Mouse (Mus musculus) bone marrow, adult 2 months (tissue): ENCODE measurements around the gene Hephl1.

Source experiments
- CTCF ChIP-seq: fragments of 200-500 bp; IDR thresholded peaks from 2 replicates; pipeline ENCODE4 v1.5.1; 2011; ENCODE audit warnings: low read length, control low read depth; ENCODE audit not compliant: control insufficient read depth, insufficient read depth
- POLR2A ChIP-seq: fragments of 200-500 bp; IDR thresholded peaks from 2 replicates; pipeline ENCODE4 v1.6.1; 2011; ENCODE audit warnings: low read depth, mild to moderate bottlenecking, control low read depth, low read length, borderline replicate concordance; ENCODE audit not compliant: control insufficient read depth

- TF ChIP-seq CTCF = no peak
- no peak for TF ChIP-seq POLR2A
These were observed 107.6 kb downstream of the Hephl1 start for GRCm38 (mm10) chr9:15004298-15004685.
